Mouse (Mus musculus) hindbrain, embryonic 10.5 days (tissue): ENCODE measurements around the gene Ceacam19. TPM values are rescaled to one million over a fixed set of nuclear protein-coding genes. Genes with fewer than 3 reads are reported as not detected.
A peak's percentile ranks its signal among the peaks of the same experiment; 100 is the strongest.

Experiments used
- DNase-seq: peaks from one replicate; pipeline ENCODE4 v3.0.0-alpha.2; 2017; ENCODE audit warnings: low spot score
- H3K27ac ChIP-seq: fragments of 300-500 bp; sonication (generic); 2 replicates; pipeline ENCODE4 v1.5.1; 2016; ENCODE audit warnings: mild to moderate bottlenecking, moderate library complexity
- H3K27me3 ChIP-seq: fragments of 300-500 bp; sonication (generic); 2 replicates; pipeline ENCODE4 v1.6.1; 2016; ENCODE audit warnings: mild to moderate bottlenecking; ENCODE audit not compliant: poor library complexity, insufficient read depth, severe bottlenecking
- H3K36me3 ChIP-seq: fragments of 300-500 bp; sonication (generic); 2 replicates; pipeline ENCODE4 v1.6.1; 2016; ENCODE audit warnings: mild to moderate bottlenecking, moderate library complexity
- H3K4me1 ChIP-seq: fragments of 300-500 bp; sonication (generic); replicated peaks from 2 replicates; pipeline ENCODE4 v1.6.1; 2016; ENCODE audit warnings: mild to moderate bottlenecking
- H3K4me3 ChIP-seq: fragments of 300-500 bp; sonication (generic); 2 replicates; pipeline ENCODE4 v1.5.1; 2016; ENCODE audit warnings: mild to moderate bottlenecking, moderate library complexity
- H3K9me3 ChIP-seq: fragments of 300-500 bp; sonication (generic); 2 replicates; pipeline ENCODE4 v1.6.1; 2016; ENCODE audit warnings: mild to moderate bottlenecking, moderate library complexity
- WGBS: fragments of 180-500 bp; shearing (Covaris S2); methylation state at CpG from one replicate; pipeline ENCODE4 v1.1.7; 2016; 5-methylcytosine and 5-hydroxymethylcytosine counted together
- polyA plus RNA-seq: library from polyadenylated mRNA; unstranded; fragments of >200 nt; fragmentation: Nextera tagmentation; extraction: Ambion mirVana; gene quantifications from 2 replicates; pipeline ENCODE4 v1.2.1, GENCODE M21; 2016

Gene Ceacam19
- polyA plus RNA-seq, 1 experiment from 2014 or later = not detected

DNA sequence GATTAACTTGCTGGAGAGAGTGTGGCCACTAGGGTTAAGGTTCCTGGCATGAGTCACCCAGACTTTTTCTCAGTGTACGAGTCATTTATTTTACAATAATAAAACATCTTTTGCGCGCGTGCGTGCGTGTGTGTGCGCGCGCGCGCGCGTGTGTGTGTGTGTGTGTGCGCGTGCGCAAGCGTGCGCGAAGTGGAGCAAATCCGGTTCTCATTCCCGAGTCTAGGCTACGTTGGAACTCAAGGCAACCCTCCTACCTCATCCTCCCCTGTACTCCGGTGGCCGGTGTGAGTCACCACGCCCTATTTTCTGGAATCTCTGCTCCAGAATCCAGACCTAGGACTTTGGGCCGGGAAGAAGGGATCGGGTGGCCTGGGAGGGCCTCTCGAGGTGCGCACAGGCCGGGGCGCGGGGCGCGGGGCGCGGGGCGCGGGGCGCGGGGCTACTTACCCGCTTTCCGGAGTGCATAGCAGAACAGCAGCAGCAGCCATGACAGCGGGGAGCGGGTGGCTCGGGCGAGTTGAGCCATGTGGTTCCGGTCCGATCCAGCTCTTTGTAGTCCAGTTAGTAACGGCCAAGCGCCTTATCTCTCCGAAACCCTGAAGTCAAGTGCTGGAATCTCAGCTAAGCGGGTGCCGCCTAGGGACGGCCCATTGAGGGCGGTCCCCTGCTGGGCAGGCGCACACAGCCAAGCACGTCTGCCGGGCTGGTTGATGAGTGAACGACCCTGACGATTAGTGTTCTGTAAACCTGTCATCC lies 32.9 kb upstream of the Ceacam19 start, which contains the start of gene Pvr:
Pvr (minus strand) TSS at position 655 of the 756 bp plus-strand sequence.
- WGBS = under 1% methylated on average over 60 of the region's 60 CpGs
- H3K27ac ChIP-seq = peak within 1 kb of the TSS; percentile 91
- no peaks in the 10 kb centered on the region for H3K9me3 ChIP-seq
- 0 out of 2 replicates have a peak, but pooled peaks cover 3% of the 10 kb centered on the region for H3K27me3 ChIP-seq
- DNase-seq = peak; percentile 75
- peaks cover 11% of the 10 kb centered on the region for H3K36me3 ChIP-seq
- H3K4me3 ChIP-seq = peak within 1 kb of the TSS; percentile 82
- peaks cover 20% of the 10 kb centered on the region for H3K4me1 ChIP-seq

DNA sequence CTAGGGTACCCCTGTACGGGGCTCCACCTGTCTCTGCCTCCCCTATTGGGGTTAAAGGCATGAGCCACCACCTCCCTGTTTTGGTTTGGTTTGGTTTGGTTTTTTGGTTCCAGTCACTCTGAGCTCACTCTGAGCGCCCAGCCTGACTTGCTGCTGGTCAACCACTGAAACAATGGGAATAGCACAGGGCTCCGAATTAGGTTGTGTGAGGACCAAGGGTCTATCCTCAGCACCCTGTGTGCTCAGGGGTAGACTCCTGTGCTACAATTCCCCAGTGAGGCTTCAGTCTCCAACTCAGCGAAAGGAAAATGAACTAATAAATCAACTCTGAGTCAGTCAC lies 32.4 kb upstream of the Ceacam19 start:
- WGBS = 38% methylated on average over 4 of the region's 4 CpGs

DNA sequence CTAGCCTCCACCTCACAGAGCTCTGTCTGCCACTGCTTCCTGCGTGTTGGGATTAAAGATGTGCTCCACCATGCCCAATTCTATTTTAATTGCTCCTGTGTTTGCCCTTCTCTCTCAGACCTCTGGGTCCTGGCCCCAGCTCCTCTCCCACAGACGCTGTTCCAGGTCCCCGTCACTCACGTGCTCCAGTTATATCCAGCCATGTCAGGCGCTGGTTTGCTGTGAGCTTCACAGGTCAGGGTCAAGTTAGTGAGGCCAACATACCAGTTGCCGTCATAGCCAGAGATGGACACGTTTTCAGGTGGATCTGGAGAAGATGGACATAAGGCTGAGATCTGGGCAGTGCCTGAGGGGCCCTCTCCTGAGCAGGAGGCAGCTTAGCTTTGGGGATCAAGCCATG lies 26.8 kb upstream of the Ceacam19 start:
- no peak for DNase-seq
- Histone ChIP-seq H3K36me3 (peaks cover 20% of the 10 kb centered on the region), H3K27ac (no peak overlapping the region), H3K27me3 (no peaks in the 10 kb centered on the region), H3K4me3 (no peak overlapping the region), H3K9me3 (0 out of 2 replicates have a peak, but pooled peaks cover 3% of the 10 kb centered on the region), H3K4me1 (no peaks in the 10 kb centered on the region)
- WGBS = 93% methylated on average over 7 of the region's 7 CpGs

More for the DNA sequence above, 32.4 kb upstream of the Ceacam19 start:
- 0 out of 2 replicates have a peak, but pooled peaks cover 3% of the 10 kb centered on the region for H3K27me3 ChIP-seq
- no peak for DNase-seq
- H3K9me3 ChIP-seq = no peaks in the 10 kb centered on the region
- peak overlapping the region; percentile 82 for H3K4me3 ChIP-seq
- peak overlapping the region; percentile 91; the same call in 1 of the 2 replicates for H3K27ac ChIP-seq
- H3K4me1 ChIP-seq = peaks cover 20% of the 10 kb centered on the region
- H3K36me3 ChIP-seq = peaks cover 11% of the 10 kb centered on the region

DNA sequence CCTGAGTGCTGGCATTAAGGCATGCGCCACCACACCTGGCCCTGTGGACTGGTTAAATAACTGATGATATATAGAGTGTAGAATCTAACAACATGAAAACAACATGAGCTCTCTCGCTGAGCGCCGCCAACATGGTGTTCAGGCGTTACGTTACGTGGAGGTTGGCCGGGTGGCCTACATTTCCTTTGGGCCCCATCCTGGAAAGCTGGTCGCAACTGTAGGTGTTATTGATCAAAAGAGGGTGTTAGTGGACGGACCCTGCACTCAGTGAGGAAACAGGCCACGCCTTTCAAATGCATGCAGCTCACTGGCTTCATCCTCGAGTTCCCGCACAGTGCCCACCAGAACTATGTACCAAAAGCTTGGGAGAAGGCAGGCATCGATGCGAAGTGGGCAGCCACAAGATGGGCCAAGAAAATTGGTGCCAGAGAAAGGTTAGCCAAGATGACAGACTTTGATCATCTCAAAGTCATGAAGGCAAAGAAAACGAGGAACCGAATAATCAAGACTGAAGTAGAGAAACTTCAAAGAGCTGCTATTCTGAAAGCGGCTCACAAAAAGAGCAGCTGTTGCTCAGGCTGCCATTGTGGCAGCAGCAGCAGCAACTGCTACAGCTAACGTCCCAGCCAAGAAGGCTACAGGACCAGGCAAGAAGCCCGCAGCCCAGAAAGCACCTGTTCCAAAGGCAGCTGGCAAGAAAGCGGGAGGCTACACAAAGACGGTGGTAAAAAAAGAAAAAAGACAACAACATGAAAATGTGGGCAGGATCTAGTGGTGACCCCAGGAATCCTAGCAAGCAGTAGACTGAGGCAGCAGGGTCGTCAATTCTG lies 24.1 kb upstream of the Ceacam19 start:
- Histone ChIP-seq H3K27me3 (no peaks in the 10 kb centered on the region), H3K4me3 (no peak overlapping the region), H3K4me1 (no peaks in the 10 kb centered on the region), H3K9me3 (0 out of 2 replicates have a peak, but pooled peaks cover 3% of the 10 kb centered on the region), H3K36me3 (peaks cover 33% of the 10 kb centered on the region), H3K27ac (no peak overlapping the region)
- 91% methylated on average over 23 of the region's 23 CpGs for WGBS
- no peak for DNase-seq

DNA sequence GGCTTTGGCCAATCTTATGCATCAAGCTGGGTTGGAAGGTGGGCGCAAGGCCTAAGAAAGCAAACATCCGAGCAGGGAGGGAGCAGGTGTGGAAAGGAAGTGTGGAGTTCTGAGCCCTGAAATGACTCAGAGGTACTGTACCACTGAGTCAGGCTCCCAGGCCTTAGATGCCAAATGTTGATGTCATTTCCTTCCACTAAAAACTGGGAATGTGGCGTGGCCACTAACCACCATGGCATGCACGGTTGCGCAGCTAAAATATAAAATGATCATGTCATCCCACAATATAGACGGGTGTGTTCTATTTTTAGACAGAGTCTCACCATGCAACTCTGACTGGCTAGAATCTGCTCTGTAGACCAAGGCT lies 23.5 kb upstream of the Ceacam19 start:
- Histone ChIP-seq H3K36me3 (peaks cover 32% of the 10 kb centered on the region), H3K4me1 (no peaks in the 10 kb centered on the region), H3K27me3 (no peaks in the 10 kb centered on the region), H3K27ac (no peak overlapping the region), H3K9me3 (0 out of 2 replicates have a peak, but pooled peaks cover 3% of the 10 kb centered on the region), H3K4me3 (no peak overlapping the region)
- WGBS = 88% methylated on average over 6 of the region's 6 CpGs
- DNase-seq = no peak

DNA sequence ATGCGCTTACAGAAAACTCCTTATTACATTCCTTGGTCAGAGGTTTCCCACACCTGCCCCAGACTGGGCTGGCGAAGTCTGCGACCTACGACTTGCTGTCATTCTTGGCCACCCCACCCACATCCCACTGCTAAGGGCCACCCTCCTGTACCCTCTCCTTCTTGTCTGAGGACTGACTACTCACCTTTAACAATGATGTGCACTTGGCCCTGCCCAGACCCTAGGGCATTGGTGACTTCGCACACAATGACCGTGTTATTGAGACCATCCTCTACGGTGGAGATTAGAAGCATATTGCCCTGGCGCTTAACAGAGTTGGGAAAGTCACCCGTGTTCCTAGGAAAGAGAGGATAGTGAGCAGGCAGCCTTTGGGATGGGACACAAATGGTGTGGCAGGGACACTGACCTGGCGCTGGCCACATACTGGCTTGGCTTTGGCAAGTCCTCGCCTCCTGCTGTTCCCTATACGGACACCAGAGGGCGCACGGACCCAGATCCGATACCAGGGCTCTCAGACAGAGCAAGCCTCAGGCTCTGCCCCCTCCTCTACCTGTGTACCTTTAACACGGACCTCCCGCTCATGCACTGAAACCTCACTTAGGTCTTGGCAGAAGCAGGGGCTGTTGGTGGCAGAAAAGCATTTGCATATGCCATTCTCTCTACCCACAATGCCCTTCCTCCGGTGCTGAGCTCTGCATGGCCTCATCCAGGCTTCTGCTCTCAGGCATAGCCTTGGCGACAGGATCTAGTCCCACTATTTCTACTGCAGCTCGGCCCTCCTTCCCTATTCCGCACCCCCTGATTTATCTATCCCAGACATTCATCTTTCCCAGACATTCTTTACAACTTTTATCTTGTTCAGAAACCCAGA lies 22.9 kb upstream of the Ceacam19 start:
- Histone ChIP-seq H3K9me3 (0 out of 2 replicates have a peak, but pooled peaks cover 6% of the 10 kb centered on the region), H3K4me3 (no peak overlapping the region), H3K27me3 (no peaks in the 10 kb centered on the region), H3K27ac (no peak overlapping the region), H3K4me1 (no peaks in the 10 kb centered on the region), H3K36me3 (peaks cover 30% of the 10 kb centered on the region)
- peak; percentile 83 for DNase-seq
- 50% methylated on average over 21 of the region's 21 CpGs for whole genome bisulfite sequencing

DNA sequence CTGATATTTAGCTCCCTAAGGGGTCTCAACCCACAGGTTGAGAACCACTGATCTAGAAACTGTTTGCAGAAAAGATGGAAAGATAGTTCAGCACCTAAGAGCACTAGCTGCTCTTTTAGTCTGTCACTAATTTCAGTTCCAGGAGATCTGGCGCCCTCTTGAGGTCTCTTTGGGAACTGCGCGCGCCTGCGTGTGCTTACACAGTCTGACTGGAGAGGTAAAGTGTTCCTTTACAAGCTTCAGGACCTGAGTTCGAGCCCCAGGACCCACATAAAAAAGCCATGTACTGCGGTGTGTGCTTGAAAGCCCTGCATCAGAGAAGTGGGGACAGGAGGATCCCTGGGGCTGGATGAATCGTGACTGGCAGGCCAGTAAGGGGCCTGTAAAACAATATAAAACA lies 2.1 kb upstream of the Ceacam19 start:
- no peak overlapping the region for H3K27ac ChIP-seq
- peak; percentile 29 for DNase-seq
- peaks cover 43% of the 10 kb centered on the region for H3K9me3 ChIP-seq
- H3K4me3 ChIP-seq = no peak overlapping the region
- H3K4me1 ChIP-seq = no peaks in the 10 kb centered on the region
- H3K27me3 ChIP-seq = no peaks in the 10 kb centered on the region
- no peaks in the 10 kb centered on the region for H3K36me3 ChIP-seq
- 52% methylated on average over 8 of the region's 8 CpGs for WGBS

DNA sequence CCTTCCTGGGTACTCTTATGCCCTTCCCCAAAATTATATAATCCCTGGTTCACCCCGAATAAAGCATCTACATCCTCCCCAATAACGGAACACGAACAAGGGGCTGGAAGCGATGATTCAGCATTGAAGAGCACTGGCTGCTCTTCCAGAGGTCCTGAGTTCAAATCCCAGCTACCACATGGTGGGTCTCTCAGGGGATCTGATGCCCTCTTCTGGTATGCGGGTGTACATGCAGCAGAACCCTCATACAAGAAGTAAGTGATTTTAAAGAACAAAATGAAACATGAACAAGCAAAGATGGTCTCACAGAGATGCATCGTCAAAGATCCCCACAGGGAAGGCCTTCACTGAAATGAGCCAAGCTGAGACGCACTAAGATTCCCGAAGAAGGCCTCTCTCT lies 7.0 kb downstream of the Ceacam19 start:
- Histone ChIP-seq H3K4me1 (no peaks in the 10 kb centered on the region), H3K27ac (no peak overlapping the region), H3K9me3 (peaks cover 35% of the 10 kb centered on the region), H3K27me3 (no peaks in the 10 kb centered on the region), H3K36me3 (no peaks in the 10 kb centered on the region), H3K4me3 (no peak overlapping the region)
- WGBS = 78% methylated on average over 8 of the region's 8 CpGs
- no peak for DNase-seq

DNA sequence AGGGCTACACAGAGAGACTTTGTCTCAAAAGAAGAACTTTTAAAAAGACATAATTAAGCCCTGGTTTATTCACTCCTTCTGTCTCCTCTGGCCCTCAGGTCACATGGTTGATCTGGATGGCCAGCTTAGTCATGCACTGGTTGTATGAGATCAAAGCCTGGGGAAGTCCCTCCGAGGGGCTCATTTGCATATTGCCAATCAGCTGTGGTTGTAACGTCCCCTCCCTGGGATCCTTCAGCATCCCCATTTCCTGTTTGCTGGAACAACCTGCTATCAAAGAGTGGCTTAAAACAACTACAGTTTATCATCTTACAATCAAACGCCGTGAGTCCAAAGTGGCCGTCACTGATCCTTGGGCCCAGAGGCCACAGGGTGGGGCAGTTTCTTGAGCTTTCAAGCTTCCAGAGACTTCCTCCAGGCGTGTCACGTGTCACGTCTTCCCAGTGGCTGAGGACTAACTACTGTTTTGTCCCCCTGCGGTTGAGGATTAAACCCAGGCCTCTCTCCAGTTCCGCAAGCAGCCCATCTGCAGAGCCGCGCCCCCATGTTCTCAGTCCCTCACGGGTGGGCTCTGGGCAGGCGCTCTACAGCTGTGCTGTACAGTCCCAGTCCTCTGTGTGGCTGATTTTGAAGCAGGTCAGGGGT lies 10.9 kb downstream of the Ceacam19 start:
- WGBS = 65% methylated on average over 14 of the region's 14 CpGs
- Histone ChIP-seq H3K9me3 (0 out of 2 replicates have a peak, but pooled peaks cover 11% of the 10 kb centered on the region), H3K4me1 (no peaks in the 10 kb centered on the region), H3K27me3 (no peaks in the 10 kb centered on the region), H3K4me3 (no peak overlapping the region), H3K27ac (no peak overlapping the region), H3K36me3 (no peaks in the 10 kb centered on the region)
- DNase-seq = no peak

DNA sequence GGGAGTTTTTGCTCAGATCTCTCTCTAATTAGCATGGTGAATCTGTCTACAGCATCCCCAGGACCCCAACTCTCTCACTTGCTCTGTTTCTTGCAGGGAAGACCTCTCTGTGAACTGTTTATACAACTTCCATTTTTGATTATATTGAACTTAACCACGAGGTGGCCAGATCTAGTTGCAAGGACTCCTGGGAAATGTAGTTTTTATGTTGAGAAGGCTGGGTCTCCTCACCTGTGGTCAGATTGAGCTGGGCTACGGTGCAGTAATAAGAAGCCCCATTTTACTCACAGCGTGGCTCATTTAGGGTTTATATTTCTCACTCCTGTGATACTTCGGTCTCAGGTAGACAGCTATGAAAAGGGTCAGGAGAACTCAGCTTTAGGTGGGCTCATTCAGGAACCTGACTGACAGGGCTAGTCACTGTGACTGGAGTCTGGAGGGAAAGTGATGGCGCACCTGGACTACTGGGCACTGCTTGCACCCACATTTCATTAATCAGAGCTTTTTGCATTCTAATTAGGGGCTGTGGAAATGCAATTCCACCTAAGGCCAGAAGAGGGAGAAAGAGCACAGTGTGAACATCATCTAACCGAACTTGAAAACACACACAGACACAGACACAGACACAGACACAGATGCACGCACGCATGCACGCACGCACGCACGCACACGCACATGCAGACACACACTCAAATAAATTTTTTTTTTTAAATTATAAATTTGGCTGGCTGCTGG lies 11.7 kb downstream of the Ceacam19 start:
- peak; percentile 19 for DNase-seq
- Histone ChIP-seq H3K27me3 (no peaks in the 10 kb centered on the region), H3K4me3 (no peak overlapping the region), H3K4me1 (no peaks in the 10 kb centered on the region), H3K27ac (no peak overlapping the region), H3K36me3 (no peaks in the 10 kb centered on the region), H3K9me3 (0 out of 2 replicates have a peak, but pooled peaks cover 11% of the 10 kb centered on the region)
- WGBS = 52% methylated on average over 13 of the region's 13 CpGs

DNA sequence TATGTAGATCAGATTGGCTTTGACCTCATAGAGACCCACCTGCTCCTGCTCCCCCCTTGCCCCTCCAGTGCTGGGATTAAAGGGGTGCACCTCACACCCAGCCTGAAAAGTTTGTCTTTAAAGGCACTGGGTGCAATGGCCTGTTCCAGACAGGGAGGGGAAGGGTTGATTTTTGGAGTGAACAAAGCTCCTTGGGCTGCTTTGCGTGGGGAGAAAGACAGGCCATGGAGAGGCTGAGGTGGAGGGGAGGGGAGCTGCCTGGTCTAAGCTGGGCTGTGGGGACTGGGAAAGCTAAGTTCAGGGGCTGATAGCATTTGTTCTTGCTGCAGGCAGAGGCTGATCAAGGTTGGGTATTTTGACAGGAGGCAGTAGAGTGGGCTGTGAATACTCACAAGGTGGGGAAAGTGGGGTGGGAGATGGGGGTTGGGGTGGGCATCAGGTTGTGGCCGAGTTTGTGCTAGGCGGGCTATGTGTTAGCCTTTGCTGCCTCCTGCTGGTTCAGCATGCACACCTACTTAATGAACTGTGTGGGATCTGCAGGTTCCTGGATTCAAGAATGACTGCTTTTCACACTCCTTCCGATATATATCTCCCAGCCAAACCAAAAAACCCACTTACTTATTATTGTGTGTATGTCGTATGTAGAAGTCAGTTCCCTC lies 15.7 kb downstream of the Ceacam19 start:
- Histone ChIP-seq H3K4me3 (no peak overlapping the region), H3K4me1 (no peaks in the 10 kb centered on the region), H3K36me3 (no peaks in the 10 kb centered on the region), H3K9me3 (0 out of 2 replicates have a peak, but pooled peaks cover 5% of the 10 kb centered on the region), H3K27ac (no peak overlapping the region), H3K27me3 (no peaks in the 10 kb centered on the region)
- 42% methylated on average over 5 of the region's 5 CpGs for WGBS
- peak; percentile 16 for DNase-seq
